10 mouse cellular contexts compared by ENCODE assay signal in the genomic region with DNA sequence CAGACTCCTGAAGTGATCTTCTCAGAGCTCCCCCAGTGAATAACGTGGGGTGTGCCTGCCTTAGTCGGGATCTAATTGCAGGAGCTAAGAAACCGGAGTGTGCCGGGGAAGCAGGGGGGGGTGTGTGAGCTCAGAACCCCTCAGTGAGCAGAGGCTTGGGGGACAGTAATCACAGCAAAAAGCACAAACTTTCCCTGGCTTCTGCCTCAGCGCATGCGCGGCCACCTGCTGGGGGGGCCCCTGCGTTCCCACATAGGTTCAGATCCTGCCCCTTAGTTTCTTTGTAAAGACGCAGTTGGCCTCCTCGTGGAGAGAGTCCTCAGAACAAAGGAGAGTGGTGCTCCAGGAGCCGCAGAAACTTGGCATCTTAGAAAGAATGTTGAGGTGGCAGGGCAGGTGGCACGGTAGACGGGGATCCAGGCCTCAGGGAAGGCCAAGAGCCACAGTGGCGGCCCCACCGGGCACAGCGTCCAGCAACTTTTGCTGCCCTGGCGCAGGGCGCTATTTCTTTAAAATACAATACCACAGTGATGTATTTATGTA.
DNase-seq lines count a peak whose midpoint lies in the region; ATAC-seq and TF ChIP-seq lines count a peak whose summit lies in the region.
"Had no signal": no experiment of that assay in that cellular context is flagged by ENCODE, and none has a peak within 500 bp of the region (broad histone marks: within the 10 kb centered on the region; RNA-seq: fewer than 3 reads in every experiment).

No protein-coding gene starts in this region.

- ATAC-seq in forebrain, embryonic 13.5 days: peak; percentile 34; the same call in 1 of the 2 replicates
- peak; percentile 30; the same call in 1 of the 2 replicates for ATAC-seq in limb, embryonic 13.5 days (ENCODE audit: low FRiP score, low read depth)
- ATAC-seq in stomach, embryonic 14.5 days (ENCODE audit: insufficient number of reproducible peaks, insufficient read depth, low FRiP score, low read depth): no peak
- ATAC-seq: Patski had no signal

- TF ChIP-seq POLR2A in lung, adult 2 months (IDR thresholded peaks at IDR 0.05; ENCODE audit: borderline replicate concordance, extremely low read depth, low read depth, low read length): no peak

- H3K27me3 ChIP-seq in forebrain, embryonic 13.5 days: peaks cover 12% of the 10 kb centered on the region; the same call in 1 of the 2 replicates
- peaks cover 53% of the 10 kb centered on the region for H3K27me3 ChIP-seq in limb, embryonic 13.5 days
- no peaks in the 10 kb centered on the region for H3K27me3 ChIP-seq in stomach, embryonic 14.5 days (ENCODE audit: control insufficient read depth, insufficient read depth, low read length)

- no peaks in the 10 kb centered on the region for H3K9me3 ChIP-seq in forebrain, embryonic 13.5 days (replicated peaks)
- no peaks in the 10 kb centered on the region for H3K9me3 ChIP-seq in limb, embryonic 13.5 days
- no peaks in the 10 kb centered on the region for H3K9me3 ChIP-seq in stomach, embryonic 14.5 days (ENCODE audit: control insufficient read depth, low read depth, low read length)
- H3K9me3 ChIP-seq: megakaryocyte, embryonic 14.5 days had no signal

- H3K4me3 ChIP-seq in lung, adult 2 months (replicated peaks; ENCODE audit: extremely low read depth, low read depth, low read length): no peak overlapping the region
- no peak overlapping the region; the same call in 1 of the 2 replicates for H3K4me3 ChIP-seq in forebrain, embryonic 13.5 days
- H3K4me3 ChIP-seq in limb, embryonic 13.5 days: peak overlapping the region; percentile 41
- no peak overlapping the region for H3K4me3 ChIP-seq in stomach, embryonic 14.5 days (ENCODE audit: low read depth, low read length)
- H3K4me3 ChIP-seq: megakaryocyte, embryonic 14.5 days had no signal

- H3K36me3 ChIP-seq in forebrain, embryonic 13.5 days (ENCODE audit: poor library complexity, severe bottlenecking): no peaks in the 10 kb centered on the region
- no peaks in the 10 kb centered on the region for H3K36me3 ChIP-seq in limb, embryonic 13.5 days
- H3K36me3 ChIP-seq in stomach, embryonic 14.5 days (ENCODE audit: control insufficient read depth, insufficient read depth, low read length): no peaks in the 10 kb centered on the region

- H3K9ac ChIP-seq in forebrain, embryonic 13.5 days: peak overlapping the region; percentile 58
- peak overlapping the region; percentile 43; the same call in 1 of the 2 replicates for H3K9ac ChIP-seq in limb, embryonic 13.5 days
- H3K9ac ChIP-seq in stomach, embryonic 14.5 days (replicated peaks; ENCODE audit: low read depth, low read length): no peak overlapping the region

- H3K27ac ChIP-seq in forebrain, embryonic 13.5 days: peak overlapping the region; percentile 14; the same call in 1 of the 2 replicates
- no peak overlapping the region for H3K27ac ChIP-seq in limb, embryonic 13.5 days
- H3K27ac ChIP-seq in stomach, embryonic 14.5 days (ENCODE audit: low read length): no peak overlapping the region

- peak; percentile 7 for DNase-seq in lung, adult 2 months
- DNase-seq in lung, postnatal 4 days: no peak
- no peak for DNase-seq in right cerebral cortex, postnatal 14 days
- no peak for DNase-seq in thymus, postnatal 25 days
- DNase-seq in urinary bladder, postnatal 36 days (ENCODE audit: low spot score in 2 of 2): no peak

- peak overlapping the region; percentile 70 for H3K4me2 ChIP-seq in forebrain, embryonic 13.5 days
- H3K4me2 ChIP-seq in limb, embryonic 13.5 days (replicated peaks): peak overlapping the region; percentile 76
- peak overlapping the region; percentile 72 for H3K4me2 ChIP-seq in stomach, embryonic 14.5 days (replicated peaks; ENCODE audit: low read depth, low read length)

- no peaks in the 10 kb centered on the region for H3K4me1 ChIP-seq in lung, adult 2 months (ENCODE audit: control insufficient read depth, insufficient read depth, low read length)
- H3K4me1 ChIP-seq in forebrain, embryonic 13.5 days: peaks cover 33% of the 10 kb centered on the region
- H3K4me1 ChIP-seq in limb, embryonic 13.5 days: peaks cover 22% of the 10 kb centered on the region
- H3K4me1 ChIP-seq in stomach, embryonic 14.5 days (ENCODE audit: control insufficient read depth, insufficient read depth, low read length): 0 out of 2 replicates have a peak, but pooled peaks cover 7% of the 10 kb centered on the region
- H3K4me1 ChIP-seq: megakaryocyte, embryonic 14.5 days had no signal

- WGBS in lung, adult 2 months: 44% methylated on average over 18 of the region's 18 CpGs
- 15% methylated on average over 18 of the region's 18 CpGs for whole genome bisulfite sequencing in forebrain, embryonic 13.5 days
- 32% methylated on average over 18 of the region's 18 CpGs for WGBS in limb, embryonic 13.5 days
- 41% methylated on average over 18 of the region's 18 CpGs for WGBS in stomach, embryonic 14.5 days

- TF ChIP-seq CTCF in lung, adult 2 months (IDR thresholded peaks at IDR 0.05; ENCODE audit: insufficient read depth, low read length): no peak
